Mouse (Mus musculus) embryonic facial prominence, embryonic 11.5 days (tissue): ENCODE data around the gene Stat5b. TPM values are rescaled to one million over a fixed set of nuclear protein-coding genes. Genes with fewer than 3 reads are reported as not detected.

Experiments
- ATAC-seq: fragments of 200-750 bp; cut with Nextera tagmentation; replicated peaks from 2 replicates; pipeline ENCODE4 v1.8.0; 2017; ENCODE audit warnings: low read depth; ENCODE audit not compliant: insufficient number of reproducible peaks, low FRiP score, low TSS enrichment
- DNase-seq: peaks from one replicate; pipeline ENCODE4 v3.0.0-alpha.2; 2015; ENCODE audit warnings: low spot score
- H3K27ac ChIP-seq: fragments of 300-500 bp; sonication (generic); replicated peaks from 2 replicates; pipeline ENCODE4 v1.5.1; 2014; ENCODE audit warnings: mild to moderate bottlenecking, low read depth, low read length, control low read depth
- H3K27me3 ChIP-seq: fragments of 300-500 bp; sonication (generic); 2 replicates; pipeline ENCODE4 v1.6.1; 2014; ENCODE audit warnings: mild to moderate bottlenecking, low read length, moderate library complexity, mixed read lengths; ENCODE audit not compliant: control insufficient read depth, insufficient read depth
- H3K36me3 ChIP-seq: fragments of 300-500 bp; sonication (generic); replicated peaks from 2 replicates; pipeline ENCODE4 v1.6.1; 2014; ENCODE audit warnings: low read depth, mild to moderate bottlenecking, low read length, moderate library complexity, mixed read lengths; ENCODE audit not compliant: control insufficient read depth, insufficient read depth
- H3K4me1 ChIP-seq: fragments of 300-500 bp; sonication (generic); 2 replicates; pipeline ENCODE4 v1.6.1; 2014; ENCODE audit warnings: low read length, mixed read lengths; ENCODE audit not compliant: control insufficient read depth, insufficient read depth
- H3K4me2 ChIP-seq: fragments of 300-500 bp; sonication (generic); 2 replicates; pipeline ENCODE4 v1.6.1; 2014; ENCODE audit warnings: low read depth, mild to moderate bottlenecking, control low read depth, low read length, moderate library complexity
- H3K4me3 ChIP-seq: fragments of 300-500 bp; sonication (generic); 2 replicates; pipeline ENCODE4 v1.5.1; 2014; ENCODE audit warnings: low read depth, low read length, control low read depth
- H3K9ac ChIP-seq: fragments of 300-500 bp; sonication (generic); replicated peaks from 2 replicates; pipeline ENCODE4 v1.6.1; 2014; ENCODE audit warnings: mild to moderate bottlenecking, control low read depth, low read length
- H3K9me3 ChIP-seq: fragments of 300-500 bp; sonication (generic); replicated peaks from 2 replicates; pipeline ENCODE4 v1.6.1; 2016; ENCODE audit warnings: mild to moderate bottlenecking, low read length, inconsistent platforms, mixed read lengths; ENCODE audit not compliant: control insufficient read depth
- WGBS: fragments of 180-500 bp; shearing (Covaris S2); extraction: QIAGEN DNeasy Blood & Tissue Kit; methylation state at CpG from one replicate; pipeline ENCODE4 v1.1.7; 2014; 5-methylcytosine and 5-hydroxymethylcytosine counted together
- polyA plus RNA-seq: library from polyadenylated mRNA; unstranded; fragments of >200 nt; fragmentation: Nextera tagmentation; extraction: Ambion mirVana; gene quantifications from 2 replicates; pipeline ENCODE4 v1.2.1, GENCODE M21; 2014

The Stat5b gene
- polyA plus RNA-seq, 1 experiment from 2014 or later, result 17.9 TPM

DNA sequence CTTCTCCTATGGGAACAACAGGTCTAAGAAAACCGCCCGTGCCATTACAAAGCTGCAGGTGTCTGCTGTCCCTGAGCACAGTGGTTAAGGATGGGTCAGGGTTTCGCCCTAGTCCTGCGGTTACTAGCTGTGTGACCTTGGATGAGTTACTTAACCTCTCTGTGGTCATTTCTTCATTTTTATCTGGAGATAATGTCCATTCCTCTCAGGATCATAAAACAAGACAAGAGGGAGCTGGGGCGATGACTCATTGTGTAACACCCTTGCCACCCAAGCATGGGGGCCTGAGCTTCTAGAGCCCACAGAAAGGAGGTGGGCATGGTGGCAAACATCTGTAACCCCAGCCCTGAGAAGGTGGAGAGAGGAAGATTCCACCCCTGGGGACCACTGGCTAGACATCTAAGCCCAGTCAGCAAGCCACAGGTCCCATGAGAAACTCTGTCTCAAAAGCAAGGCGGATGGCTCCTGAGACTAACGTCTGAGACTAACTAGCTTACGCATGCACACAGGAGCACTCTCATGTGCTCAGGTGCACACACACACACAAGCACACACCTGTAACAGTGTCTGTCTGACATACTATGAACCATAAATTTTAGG is 7.4 kb downstream of the Stat5b start:
- no peaks in the 10 kb centered on the region for H3K27me3 ChIP-seq
- H3K4me3 ChIP-seq, result no peak overlapping the region
- ATAC-seq, result no peak
- WGBS, result 92% methylated on average over 8 of the region's 8 CpGs
- no peaks in the 10 kb centered on the region for H3K36me3 ChIP-seq
- DNase-seq, result no peak
- H3K9me3 ChIP-seq, result no peaks in the 10 kb centered on the region
- no peak overlapping the region for H3K27ac ChIP-seq
- H3K4me2 ChIP-seq, result no peak overlapping the region
- H3K9ac ChIP-seq, result no peak overlapping the region
- no peaks in the 10 kb centered on the region for H3K4me1 ChIP-seq

DNA sequence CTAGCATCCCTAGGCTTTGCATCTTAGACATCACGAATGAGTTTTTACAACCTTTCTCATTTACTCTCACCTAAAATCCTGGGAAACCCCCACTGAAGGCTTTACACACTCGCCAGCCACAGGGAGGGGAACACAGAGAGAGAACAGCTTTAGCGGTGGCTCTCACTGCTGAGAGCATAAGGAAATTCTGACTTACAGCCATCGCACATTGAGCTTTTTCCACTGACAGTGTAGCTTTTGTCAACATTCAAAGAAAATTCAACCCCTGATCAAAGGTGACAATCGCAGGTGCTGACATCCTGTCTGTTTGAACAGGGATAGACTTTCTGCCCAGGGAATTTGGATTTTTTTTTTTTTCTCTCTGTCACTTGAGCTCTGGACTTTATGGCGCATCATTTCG is 8.5 kb downstream of the Stat5b start:
- Histone ChIP-seq H3K9ac (no peak overlapping the region), H3K4me1 (no peaks in the 10 kb centered on the region), H3K4me2 (no peak overlapping the region), H3K4me3 (no peak overlapping the region), H3K27ac (no peak overlapping the region), H3K36me3 (no peaks in the 10 kb centered on the region), H3K27me3 (no peaks in the 10 kb centered on the region), H3K9me3 (no peaks in the 10 kb centered on the region)
- no peak for DNase-seq
- 80% methylated on average over 7 of the region's 7 CpGs for WGBS
- ATAC-seq, result no peak

DNA sequence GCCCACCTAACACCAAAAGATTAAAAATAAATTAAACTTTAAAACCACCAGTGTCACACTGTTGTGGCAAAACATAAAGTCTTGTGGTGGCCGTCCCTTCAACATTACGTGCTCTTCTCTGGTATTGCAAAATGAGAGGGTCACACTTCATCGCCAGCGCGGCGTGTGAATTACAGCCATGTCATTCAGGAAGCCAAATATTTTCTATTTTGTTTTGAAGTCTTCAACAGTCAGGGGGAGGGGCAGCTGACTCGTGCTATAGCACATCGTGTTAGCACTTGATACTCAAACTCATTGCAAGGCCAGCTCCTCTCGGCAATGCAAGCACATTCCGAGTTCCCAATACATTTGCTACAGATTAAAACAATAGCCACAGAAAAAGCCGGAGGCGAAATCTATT is 9.7 kb downstream of the Stat5b start:
- ATAC-seq (no peak), DNase-seq (no peak)
- Histone ChIP-seq H3K4me2 (no peak overlapping the region), H3K9me3 (no peaks in the 10 kb centered on the region), H3K27me3 (no peaks in the 10 kb centered on the region), H3K4me1 (no peaks in the 10 kb centered on the region), H3K36me3 (no peaks in the 10 kb centered on the region), H3K27ac (no peak overlapping the region), H3K9ac (no peak overlapping the region), H3K4me3 (no peak overlapping the region)
- 72% methylated on average over 12 of the region's 12 CpGs for WGBS

DNA sequence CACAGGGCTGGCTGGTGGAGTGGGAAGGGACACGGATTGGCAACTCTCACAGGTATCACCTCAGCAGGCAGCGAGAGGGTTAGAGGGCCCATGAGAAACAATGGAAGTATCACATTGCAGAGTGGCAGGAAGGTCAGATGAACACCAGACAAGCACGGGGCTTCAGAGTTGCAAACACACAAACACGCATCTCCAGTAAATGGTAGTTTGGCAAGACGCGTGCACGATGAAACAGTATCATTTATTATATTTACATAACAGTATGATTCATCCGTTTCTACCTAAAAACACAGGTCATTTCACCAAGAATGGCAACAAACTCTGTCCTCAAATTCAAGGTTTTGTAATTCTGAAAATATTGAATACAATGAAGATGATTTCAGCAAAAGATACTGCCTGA is 11.0 kb downstream of the Stat5b start:
- Histone ChIP-seq H3K4me1 (no peaks in the 10 kb centered on the region), H3K4me2 (no peak overlapping the region), H3K36me3 (no peaks in the 10 kb centered on the region), H3K27me3 (no peaks in the 10 kb centered on the region), H3K27ac (no peak overlapping the region), H3K9me3 (no peaks in the 10 kb centered on the region), H3K4me3 (no peak overlapping the region), H3K9ac (no peak overlapping the region)
- no peak for DNase-seq
- no peak for ATAC-seq
- 68% methylated on average over 8 of the region's 8 CpGs for WGBS

DNA sequence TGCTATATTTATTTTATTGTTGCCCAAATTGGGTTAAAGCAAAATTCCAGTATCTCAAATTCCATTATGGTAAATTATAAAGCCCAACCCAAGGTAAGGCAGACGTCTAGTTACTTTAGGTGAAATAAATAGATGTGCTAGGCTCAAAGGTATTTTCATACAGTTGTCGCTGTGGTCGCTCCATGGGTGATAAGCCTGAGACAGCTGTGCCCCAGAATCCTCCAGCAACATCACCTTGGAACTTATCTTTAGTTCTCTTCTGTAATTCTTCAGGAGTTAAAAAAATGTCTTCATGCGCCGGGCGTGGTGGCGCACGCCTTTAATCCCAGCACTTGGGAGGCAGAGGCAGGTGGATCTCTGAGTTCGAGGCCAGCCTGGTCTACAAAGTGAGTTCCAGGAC is 11.6 kb downstream of the Stat5b start:
- Histone ChIP-seq H3K4me3 (no peak overlapping the region), H3K36me3 (no peaks in the 10 kb centered on the region), H3K9ac (no peak overlapping the region), H3K27me3 (no peaks in the 10 kb centered on the region), H3K27ac (no peak overlapping the region), H3K9me3 (no peaks in the 10 kb centered on the region), H3K4me2 (no peak overlapping the region), H3K4me1 (no peaks in the 10 kb centered on the region)
- 92% methylated on average over 9 of the region's 9 CpGs for WGBS
- ATAC-seq (no peak), DNase-seq (no peak)

DNA sequence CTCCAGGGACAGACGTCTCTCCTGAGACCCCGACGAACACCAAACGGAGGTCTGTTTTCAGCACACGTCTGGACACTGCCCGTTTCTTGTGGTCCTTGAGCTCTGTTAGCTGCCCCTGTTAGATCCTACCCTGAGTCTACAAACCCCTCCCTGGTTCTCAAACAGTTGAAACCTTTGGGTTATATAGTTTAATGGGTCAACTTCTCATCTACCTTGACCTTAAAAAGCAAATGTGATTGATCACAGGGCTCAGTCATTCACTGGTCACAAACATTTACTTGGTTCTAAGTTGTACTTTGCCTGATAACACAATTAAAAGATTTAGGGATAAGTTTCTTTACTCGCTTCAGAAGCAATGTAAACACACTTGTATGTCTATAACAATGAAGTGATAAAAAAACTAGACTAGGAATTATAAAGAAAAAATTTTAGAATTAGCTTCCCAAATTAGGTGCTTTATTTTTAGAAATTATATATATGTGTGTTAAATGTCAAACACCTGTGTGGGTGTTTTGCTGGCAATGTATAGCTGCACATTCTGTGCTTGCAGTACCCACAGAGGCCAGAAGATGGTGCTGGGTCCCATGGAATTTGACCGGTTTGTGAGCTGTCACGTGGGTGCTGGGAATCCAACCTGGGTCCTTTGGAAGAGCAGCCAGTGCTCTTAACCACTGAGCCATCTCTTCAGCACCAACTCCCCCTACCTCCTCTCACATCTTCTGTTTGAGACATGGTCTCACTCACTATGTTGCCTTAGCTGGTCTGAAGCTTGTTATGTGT is 13.4 kb downstream of the Stat5b start:
- Histone ChIP-seq H3K9ac (no peak overlapping the region), H3K27me3 (no peaks in the 10 kb centered on the region), H3K36me3 (no peaks in the 10 kb centered on the region), H3K9me3 (no peaks in the 10 kb centered on the region), H3K4me3 (no peak overlapping the region), H3K4me1 (no peaks in the 10 kb centered on the region), H3K27ac (no peak overlapping the region), H3K4me2 (no peak overlapping the region)
- 83% methylated on average over 9 of the region's 9 CpGs for WGBS
- ATAC-seq, result no peak
- no peak for DNase-seq

DNA sequence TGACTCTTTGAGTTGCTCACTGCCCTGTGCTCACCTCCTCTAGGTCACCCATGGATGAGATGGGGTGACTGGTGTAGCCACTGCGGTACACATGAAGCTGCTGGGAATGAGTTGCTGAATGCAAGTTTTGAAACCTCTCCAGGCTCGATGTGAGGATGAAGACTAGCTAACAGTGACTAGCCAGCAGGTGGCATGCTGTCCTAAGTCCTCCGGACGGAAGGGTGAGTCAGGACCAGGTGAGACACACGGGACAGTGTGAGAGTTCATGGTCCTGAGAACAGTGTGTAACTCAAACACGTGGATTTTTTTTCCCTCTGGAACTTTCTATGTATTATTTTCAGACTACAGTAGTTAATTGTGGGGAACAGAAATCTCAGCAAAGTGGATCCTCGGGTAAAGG is 17.1 kb downstream of the Stat5b start:
- Histone ChIP-seq H3K4me1 (no peaks in the 10 kb centered on the region), H3K4me2 (no peak overlapping the region), H3K36me3 (no peaks in the 10 kb centered on the region), H3K9me3 (no peaks in the 10 kb centered on the region), H3K27me3 (no peaks in the 10 kb centered on the region), H3K27ac (no peak overlapping the region), H3K4me3 (no peak overlapping the region), H3K9ac (no peak overlapping the region)
- WGBS, result 68% methylated on average over 7 of the region's 7 CpGs
- no peak for ATAC-seq
- no peak for DNase-seq

DNA sequence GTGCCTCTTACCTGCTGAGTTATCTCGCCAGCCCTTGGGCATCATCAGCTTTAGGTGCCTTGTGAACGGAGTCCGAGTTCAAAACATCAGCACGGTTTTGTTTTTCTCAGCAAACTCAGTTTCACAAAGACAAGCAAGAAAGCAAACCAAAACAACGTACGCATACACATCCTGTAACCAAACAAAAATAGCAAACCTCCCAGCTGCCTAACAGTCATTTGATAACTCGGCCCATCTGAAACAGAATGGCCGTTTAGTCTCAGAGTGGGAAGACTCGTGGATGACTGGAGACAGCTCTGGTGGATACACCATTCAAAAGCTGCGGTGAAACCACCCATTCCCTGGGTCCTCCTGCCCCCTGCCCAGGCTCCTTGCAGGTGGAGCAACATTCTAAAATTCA is 19.1 kb downstream of the Stat5b start:
- no peaks in the 10 kb centered on the region for H3K36me3 ChIP-seq
- no peak for ATAC-seq
- no peak for DNase-seq
- no peak overlapping the region for H3K27ac ChIP-seq
- H3K9me3 ChIP-seq, result no peaks in the 10 kb centered on the region
- H3K4me1 ChIP-seq, result no peaks in the 10 kb centered on the region
- no peaks in the 10 kb centered on the region for H3K27me3 ChIP-seq
- H3K9ac ChIP-seq, result no peak overlapping the region
- H3K4me2 ChIP-seq, result no peak overlapping the region
- 74% methylated on average over 10 of the region's 10 CpGs for WGBS
- H3K4me3 ChIP-seq, result no peak overlapping the region
